In genomic region chr11:58010930-58011329, GRCm38 (mm10) we compare ENCODE assay signal across 8 mouse cellular contexts. TPM values are rescaled to one million over a fixed set of nuclear protein-coding genes. Genes with fewer than 3 reads are reported as not detected.
A peak's percentile ranks its signal among the peaks of the same experiment; 100 is the strongest.
DNase-seq lines count a peak whose midpoint lies in the region; ATAC-seq and TF ChIP-seq lines count a peak whose summit lies in the region.

No protein-coding gene starts in this region.

- no peak for TF ChIP-seq CTCF in heart, adult 2 months (IDR thresholded peaks at IDR 0.05)
- TF ChIP-seq CTCF in CH12.LX (conservative IDR thresholded peaks at IDR 0.05 in 1 of 2, IDR thresholded peaks at IDR 0.05 in 1 of 2; ENCODE audit: low read depth in 2 of 2, low read length in 2 of 2) = no peak
- TF ChIP-seq CTCF in forebrain, postnatal 0 days (IDR thresholded peaks at IDR 0.05; ENCODE audit: low read depth) = no peak
- TF ChIP-seq CTCF in liver, postnatal 0 days (IDR thresholded peaks at IDR 0.05; ENCODE audit: low read depth) = no peak

- peak overlapping the region; percentile 28 for H3K27ac ChIP-seq in heart, adult 2 months
- H3K27ac ChIP-seq in CH12.LX (ENCODE audit: insufficient read depth, low read depth) = peak overlapping the region; percentile 18; the same call in 1 of the 2 replicates
- no peak overlapping the region for H3K27ac ChIP-seq in forebrain, postnatal 0 days (ENCODE audit: low read depth, low read length)
- peak overlapping the region; percentile 94 for H3K27ac ChIP-seq in liver, postnatal 0 days (ENCODE audit: low read depth)

- no peak overlapping the region for H3K9ac ChIP-seq in heart, adult 2 months (ENCODE audit: low read depth, low read length)
- peak overlapping the region; percentile 87 for H3K9ac ChIP-seq in CH12.LX (ENCODE audit: insufficient read depth, low read depth)
- H3K9ac ChIP-seq in forebrain, postnatal 0 days = no peak overlapping the region
- peak overlapping the region; percentile 98 for H3K9ac ChIP-seq in liver, postnatal 0 days (replicated peaks)

- peak overlapping the region; percentile 1 for H3K4me3 ChIP-seq in heart, adult 2 months
- H3K4me3 ChIP-seq in CH12.LX (replicated peaks in 1 of 3; ENCODE audit: low read depth in 2 of 3, low read length in 2 of 3, poor library complexity in 1 of 3) = peak overlapping the region; percentile 84 to 100 (median 87)
- peak overlapping the region; percentile 89 for H3K4me3 ChIP-seq in forebrain, postnatal 0 days (ENCODE audit: low read depth, low read length)
- H3K4me3 ChIP-seq in liver, postnatal 0 days (ENCODE audit: low read depth, low read length) = peak overlapping the region; percentile 94

- intact Hi-C loops in heart, adult 2 months (cut with DNase I) = no loop called here

- H3K4me2 ChIP-seq in CH12.LX (ENCODE audit: insufficient read depth, low read depth, poor library complexity, severe bottlenecking) = peak overlapping the region; percentile 92
- H3K4me2 ChIP-seq in forebrain, postnatal 0 days (ENCODE audit: low read depth) = peak overlapping the region; percentile 91
- peak overlapping the region; percentile 85 for H3K4me2 ChIP-seq in liver, postnatal 0 days (ENCODE audit: low read depth, low read length)

- TF ChIP-seq POLR2A in heart, adult 2 months (IDR thresholded peaks at IDR 0.05; ENCODE audit: insufficient read depth, low read depth, low read length) = no peak
- no peak for TF ChIP-seq POLR2A in CH12.LX (IDR thresholded peaks at IDR 0.05; ENCODE audit: low read depth, low read length)

- no peaks in the 10 kb centered on the region for H3K9me3 ChIP-seq in CH12.LX (replicated peaks; ENCODE audit: low read length)
- H3K9me3 ChIP-seq in forebrain, postnatal 0 days (ENCODE audit: low read length) = no peaks in the 10 kb centered on the region
- no peaks in the 10 kb centered on the region for H3K9me3 ChIP-seq in liver, postnatal 0 days (ENCODE audit: low read length)

- no peaks in the 10 kb centered on the region for H3K27me3 ChIP-seq in heart, adult 2 months (ENCODE audit: control insufficient read depth, insufficient read depth, low read length)
- H3K27me3 ChIP-seq in CH12.LX (replicated peaks) = no peaks in the 10 kb centered on the region
- H3K27me3 ChIP-seq in forebrain, postnatal 0 days (ENCODE audit: insufficient read depth, low read length) = no peaks in the 10 kb centered on the region
- no peaks in the 10 kb centered on the region for H3K27me3 ChIP-seq in liver, postnatal 0 days (ENCODE audit: insufficient read depth, low read length)

- WGBS in heart, adult 2 months = 8% methylated on average over 1 of the region's 1 CpGs
- WGBS in forebrain, postnatal 0 days = 41% methylated on average over 1 of the region's 1 CpGs
- WGBS in liver, postnatal 0 days (ENCODE audit: insufficient replicate concordance) = 4% methylated on average over 1 of the region's 1 CpGs

- no peak for ATAC-seq in forebrain, postnatal 0 days
- no peak for ATAC-seq in liver, postnatal 0 days

- peaks cover 5% of the 10 kb centered on the region for H3K79me2 ChIP-seq in heart, adult 2 months (replicated peaks; ENCODE audit: control insufficient read depth, insufficient read depth, low read length)
- H3K79me2 ChIP-seq in CH12.LX (replicated peaks; ENCODE audit: control insufficient read depth, extremely low read depth, insufficient read depth, poor library complexity, severe bottlenecking) = peaks cover 79% of the 10 kb centered on the region

- dilution Hi-C loops in CH12.LX (cut with MboI; ENCODE audit: extremely low pct_ligation_motif_present, extremely low pct_unique_long_range_greater_than_20kb, low sequenced_read_pairs) = no loop called here

- TF ChIP-seq EP300 in heart, adult 2 months (IDR thresholded peaks at IDR 0.05; ENCODE audit: insufficient read depth, low read depth, low read length) = no peak
- no peak for TF ChIP-seq EP300 in CH12.LX (IDR thresholded peaks at IDR 0.05; ENCODE audit: low read length)
- no peak for TF ChIP-seq EP300 in liver, postnatal 0 days (IDR thresholded peaks at IDR 0.05; ENCODE audit: low read depth)

- in situ Hi-C loops in CH12.LX (cut with MboI; ENCODE audit: low pct_ligation_motif_present, low pct_unique_long_range_greater_than_20kb, low sequenced_read_pairs) = no loop called here

- no peak for DNase-seq in heart, adult 2 months
- DNase-seq in heart, adult 9 months (ENCODE audit: low spot score in 2 of 2) = no peak
- no peak for DNase-seq in CH12.LX (ENCODE audit: extremely low read depth)
- DNase-seq in forebrain, postnatal 0 days = no peak
- DNase-seq in liver, postnatal 0 days = no peak
- no peak for DNase-seq in thymus, postnatal 4 days
- no peak for DNase-seq in adrenal gland, adult 8-10 months
- no peak for DNase-seq in frontal cortex, postnatal 36 days (ENCODE audit: low spot score in 2 of 2)

- TF ChIP-seq RAD21 in CH12.LX (IDR thresholded peaks at IDR 0.05; ENCODE audit: low read depth, low read length) = no peak

- H3K36me3 ChIP-seq in heart, adult 2 months (ENCODE audit: control insufficient read depth, insufficient read depth, low read length) = peaks cover 5% of the 10 kb centered on the region
- peaks cover 0 to 14% of the 10 kb centered on the region in 2 experiments for H3K36me3 ChIP-seq in CH12.LX (replicated peaks in 1 of 2; ENCODE audit: control insufficient read depth in 1 of 2, insufficient read depth in 1 of 2, low read length in 1 of 2)
- H3K36me3 ChIP-seq in forebrain, postnatal 0 days (ENCODE audit: insufficient read depth) = no peaks in the 10 kb centered on the region
- H3K36me3 ChIP-seq in liver, postnatal 0 days (replicated peaks; ENCODE audit: insufficient read depth, low read length) = no peaks in the 10 kb centered on the region

- peaks cover 6% of the 10 kb centered on the region for H3K4me1 ChIP-seq in heart, adult 2 months (ENCODE audit: control insufficient read depth, insufficient read depth, low read length)
- H3K4me1 ChIP-seq in CH12.LX (ENCODE audit: control insufficient read depth in 1 of 2, insufficient read depth in 2 of 2) = peaks cover 8 to 50% of the 10 kb centered on the region in 2 experiments
- H3K4me1 ChIP-seq in forebrain, postnatal 0 days (ENCODE audit: insufficient read depth) = peaks cover 14% of the 10 kb centered on the region
- peaks cover 43% of the 10 kb centered on the region for H3K4me1 ChIP-seq in liver, postnatal 0 days (ENCODE audit: insufficient read depth)

TF ChIP-seq in CH12.LX, 34 proteins besides CTCF, POLR2A, EP300 and RAD21:
- TF ChIP-seq MAFK (IDR thresholded peaks at IDR 0.05; ENCODE audit: insufficient replicate concordance, low read length) (no peak), MEF2A (IDR thresholded peaks at IDR 0.05; ENCODE audit: borderline replicate concordance, low read depth, low read length) (no peak; the same call in 1 of the 2 replicates), SIN3A (IDR thresholded peaks at IDR 0.05; ENCODE audit: low read length) (no peak), GABPA (IDR thresholded peaks at IDR 0.05; ENCODE audit: insufficient replicate concordance, low read depth, low read length) (no peak), MAZ (IDR thresholded peaks at IDR 0.05; ENCODE audit: low read depth, low read length) (no peak), NELFE (IDR thresholded peaks at IDR 0.05; ENCODE audit: low read depth, low read length) (no peak)

RNA-seq across cellular contexts. Expression of gene Larp1, which starts 2.1 kb away (rescaled TPM):
- total RNA-seq in heart, adult 2 months (2021) = 10 to 100 TPM; 57.4 to 63.4 TPM
- polyA plus RNA-seq in heart, adult 2 months (2012; rRNA removed) = 26.5 and 35.7 TPM in 2 replicates
- total RNA-seq in CH12.LX (2012; rRNA removed) (94.1 and 106 TPM in 2 replicates), CH12.LX (2014; rRNA removed) (33.4 and 38.2 TPM in 2 replicates)
- polyA plus RNA-seq in CH12.LX (2012; ENCODE audit: insufficient read length, low read depth) = 222 and 284 TPM in 2 replicates
- 33.0 and 43.9 TPM in 2 replicates for total RNA-seq in forebrain, postnatal 0 days (2014; rRNA removed)
- polyA plus RNA-seq in forebrain, postnatal 0 days (2015; fragmentation: Nextera tagmentation; extraction: Ambion mirVana) = 7.6 and 13.3 TPM in 2 replicates
- polyA plus RNA-seq in liver, postnatal 0 days (2015; fragmentation: Nextera tagmentation; extraction: Ambion mirVana) = 10.8 and 11.0 TPM in 2 replicates
- total RNA-seq in adrenal gland, adult 8-10 months (2022) = 100 to 1,000 TPM in 3 of 4 experiments, 10 to 100 TPM in 1; 95.7 to 109 (median 104) TPM

Comparison
In these comparisons a context has a peak if more than half of its experiments do, and no peak if none do; other contexts are left out.
1. H3K4me3 ChIP-seq: peak in every context shown above with its lines; median percentile 94 in liver, postnatal 0 days; 89 in forebrain, postnatal 0 days; 87 in CH12.LX; 1 in heart, adult 2 months.
2. H3K9ac ChIP-seq: peak in CH12.LX (single experiment) and liver, postnatal 0 days (single experiment); none in heart, adult 2 months (single experiment) and forebrain, postnatal 0 days (single experiment).
3. Peak in every context shown above with its lines, with median percentiles within 50 percentile points of each other: H3K4me2 ChIP-seq.